Mouse (Mus musculus) heart, postnatal 0 days (tissue): ENCODE data around the gene Gprc5b. TPM values are rescaled to one million over a fixed set of nuclear protein-coding genes. Genes with fewer than 3 reads are reported as not detected.
A peak's percentile ranks its signal among the peaks of the same experiment; 100 is the strongest.

Experiments used
- ATAC-seq: fragments of 200-750 bp; cut with Nextera tagmentation; 2 replicates; pipeline ENCODE4 v1.8.0; 2017; ENCODE audit warnings: low read depth, moderate number of reproducible peaks, moderate library complexity; ENCODE audit not compliant: insufficient read depth
- DNase-seq: peaks from one replicate; pipeline ENCODE4 v3.0.0-alpha.2; 2016; ENCODE audit warnings: low spot score
- H3K27ac ChIP-seq: fragments of 300-500 bp; sonication (generic); 2 replicates; pipeline ENCODE4 v1.5.1; 2014; ENCODE audit warnings: low read depth, mild to moderate bottlenecking
- H3K27me3 ChIP-seq: fragments of 300-500 bp; sonication (generic); 2 replicates; pipeline ENCODE4 v1.6.1; 2014; ENCODE audit warnings: low read length, mixed read lengths; ENCODE audit not compliant: control insufficient read depth, insufficient read depth
- H3K36me3 ChIP-seq: fragments of 300-500 bp; sonication (generic); replicated peaks from 2 replicates; pipeline ENCODE4 v1.6.1; 2014; ENCODE audit warnings: low read length, mixed read lengths; ENCODE audit not compliant: control insufficient read depth, insufficient read depth
- H3K4me1 ChIP-seq: fragments of 300-500 bp; sonication (generic); 2 replicates; pipeline ENCODE4 v1.6.1; 2014; ENCODE audit warnings: antibody characterized with exemption; ENCODE audit not compliant: control insufficient read depth, insufficient read depth
- H3K4me2 ChIP-seq: fragments of 300-500 bp; sonication (generic); 2 replicates; pipeline ENCODE4 v1.6.1; 2014; ENCODE audit warnings: low read depth, mild to moderate bottlenecking, low read length, moderate library complexity
- H3K4me3 ChIP-seq: fragments of 300-500 bp; sonication (generic); 2 replicates; pipeline ENCODE4 v1.5.1; 2014; ENCODE audit warnings: low read depth, low read length
- H3K9ac ChIP-seq: fragments of 300-500 bp; sonication (generic); replicated peaks from 2 replicates; pipeline ENCODE4 v1.6.1; 2014; ENCODE audit warnings: low read depth, low read length, mixed read lengths
- H3K9me3 ChIP-seq: fragments of 300-500 bp; sonication (generic); replicated peaks from 2 replicates; pipeline ENCODE4 v1.6.1; 2016; ENCODE audit warnings: low read length; ENCODE audit not compliant: control insufficient read depth
- CTCF ChIP-seq: IDR thresholded peaks from 2 replicates; pipeline ENCODE4 v1.5.1; 2016; ENCODE audit warnings: antibody characterized with exemption, control low read depth, low read depth
- EP300 ChIP-seq: IDR thresholded peaks from 2 replicates; pipeline ENCODE4 v1.6.1; 2016; ENCODE audit warnings: antibody characterized with exemption, low read depth
- WGBS: fragments of 180-500 bp; shearing (Covaris S2); extraction: QIAGEN DNeasy Blood & Tissue Kit; methylation state at CpG from one replicate; pipeline ENCODE4 v1.1.7; 2014; 5-methylcytosine and 5-hydroxymethylcytosine counted together
- polyA plus RNA-seq: library from polyadenylated mRNA; unstranded; fragments of >200 nt; fragmentation: Nextera tagmentation; extraction: Ambion mirVana; gene quantifications from 2 replicates; pipeline ENCODE4 v1.2.1, GENCODE M21; 2015
- total RNA-seq: library from RNA; depleted of rRNA; stranded (reverse); fragments of >200 nt; gene quantifications from 2 replicates; pipeline ENCODE4 v1.2.3, GENCODE M21; 2014; ENCODE audit warnings: low replicate concordance

The Gprc5b gene
- total and polyA plus RNA-seq, 2 experiments from 2014 or later: 3.9 to 39.7 TPM

GRCm38 (mm10) chr7:119001965-119002364 lies 7.0 kb upstream of the Gprc5b start:
- no peak overlapping the region for H3K4me2 ChIP-seq
- no peak for ATAC-seq
- H3K4me3 ChIP-seq: no peak overlapping the region
- 60% methylated on average over 2 of the region's 2 CpGs for WGBS
- no peak for DNase-seq
- no peaks in the 10 kb centered on the region for H3K4me1 ChIP-seq
- no peak overlapping the region for H3K27ac ChIP-seq
- H3K9me3 ChIP-seq: no peaks in the 10 kb centered on the region
- no peaks in the 10 kb centered on the region for H3K36me3 ChIP-seq
- no peak overlapping the region for H3K9ac ChIP-seq
- H3K27me3 ChIP-seq: no peaks in the 10 kb centered on the region
- no peak for TF ChIP-seq CTCF

GRCm38 (mm10) chr7:118999857-119000256 lies 4.8 kb upstream of the Gprc5b start:
- H3K27ac ChIP-seq: no peak overlapping the region
- DNase-seq: no peak
- H3K9me3 ChIP-seq: no peaks in the 10 kb centered on the region
- no peak overlapping the region for H3K4me3 ChIP-seq
- no peak overlapping the region for H3K9ac ChIP-seq
- WGBS: 52% methylated on average over 2 of the region's 2 CpGs
- H3K4me1 ChIP-seq: peaks cover 8% of the 10 kb centered on the region; the same call in 1 of the 2 replicates
- H3K36me3 ChIP-seq: no peaks in the 10 kb centered on the region
- ATAC-seq: no peak
- no peak for TF ChIP-seq EP300
- no peak for TF ChIP-seq CTCF
- no peak overlapping the region for H3K4me2 ChIP-seq
- H3K27me3 ChIP-seq: no peaks in the 10 kb centered on the region

GRCm38 (mm10) chr7:118996137-118996837 lies 1.3 kb upstream of the Gprc5b start:
- Histone ChIP-seq H3K9me3 (no peaks in the 10 kb centered on the region), H3K4me3 (no peak overlapping the region), H3K27me3 (no peaks in the 10 kb centered on the region), H3K27ac (no peak overlapping the region), H3K36me3 (no peaks in the 10 kb centered on the region), H3K4me1 (peaks cover 37% of the 10 kb centered on the region), H3K4me2 (peak overlapping the region; percentile 76), H3K9ac (no peak overlapping the region)
- ATAC-seq: peak; percentile 28; the same call in 1 of the 2 replicates
- 5% methylated on average over 13 of the region's 13 CpGs for WGBS
- peak; percentile 81 for DNase-seq
- no peak for TF ChIP-seq EP300
- peak; percentile 100 for TF ChIP-seq CTCF

GRCm38 (mm10) chr7:118995671-118996070 lies 660 bp upstream of the Gprc5b start:
- Histone ChIP-seq H3K9me3 (no peaks in the 10 kb centered on the region), H3K27me3 (no peaks in the 10 kb centered on the region), H3K27ac (no peak overlapping the region), H3K4me3 (peak overlapping the region; percentile 56; the same call in 1 of the 2 replicates), H3K4me2 (peak overlapping the region; percentile 76), H3K4me1 (peaks cover 37% of the 10 kb centered on the region), H3K9ac (no peak overlapping the region), H3K36me3 (no peaks in the 10 kb centered on the region)
- no peak for DNase-seq
- peak; percentile 3; the same call in 1 of the 2 replicates for ATAC-seq
- 9% methylated on average over 14 of the region's 14 CpGs for WGBS
- TF ChIP-seq EP300 (no peak), CTCF (no peak)

- Histone ChIP-seq H3K4me2 (peak overlapping the region; percentile 76), H3K27ac (peak overlapping the region; percentile 9), H3K27me3 (no peaks in the 10 kb centered on the region), H3K36me3 (no peaks in the 10 kb centered on the region), H3K9me3 (no peaks in the 10 kb centered on the region), H3K9ac (peak overlapping the region; percentile 63), H3K4me1 (peaks cover 37% of the 10 kb centered on the region), H3K4me3 (peak overlapping the region; percentile 56)
- TF ChIP-seq CTCF: no peak
- no peak for TF ChIP-seq EP300
- ATAC-seq (peak; percentile 8; the same call in 1 of the 2 replicates), DNase-seq (no peak)
- under 1% methylated on average over 21 of the region's 21 CpGs for WGBS
Observed at GRCm38 (mm10) chr7:118994231-118994842, 674 bp downstream of the Gprc5b start.
